Mouse (Mus musculus): Measurements from ENCODE around the gene Ctcf. TPM values are rescaled to one million over a fixed set of nuclear protein-coding genes. Genes with fewer than 3 reads are reported as not detected.
A peak's percentile ranks its signal among the peaks of the same experiment; 100 is the strongest.

Gene Ctcf
- polyA plus RNA-seq, 1 experiment from 2014 or later = 100 TPM

DNA sequence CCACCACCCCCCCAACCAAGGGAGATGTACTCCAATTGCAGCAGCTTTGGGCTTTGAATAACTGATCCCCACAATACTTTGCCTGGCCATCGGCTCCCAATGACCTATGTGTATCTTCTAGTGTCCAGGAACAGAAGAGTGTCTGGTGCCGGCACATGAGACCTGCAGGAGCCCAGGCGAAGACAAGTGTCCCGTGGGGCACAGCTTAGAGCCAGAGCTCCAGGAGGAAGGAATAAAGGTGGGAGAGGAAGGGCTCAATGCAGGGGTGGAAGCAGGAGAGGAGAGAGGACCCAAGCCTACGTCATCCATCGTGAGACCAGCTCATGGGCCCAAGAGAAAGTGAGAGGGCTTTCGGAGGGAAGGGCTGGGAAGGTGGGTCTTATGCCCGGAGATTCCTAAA, 72.3 kb downstream of the Ctcf start:
- Histone ChIP-seq H3K9ac (ENCODE audit: low read length) (no peak overlapping the region), H3K27ac (ENCODE audit: low read depth, low read length) (no peak overlapping the region), H3K9me3 (replicated peaks; ENCODE audit: control insufficient read depth, low read length) (no peaks in the 10 kb centered on the region), H3K4me1 (ENCODE audit: control insufficient read depth, insufficient read depth, low read length) (peaks cover 8% of the 10 kb centered on the region), H3K4me2 (ENCODE audit: low read length) (no peak overlapping the region), H3K27me3 (replicated peaks; ENCODE audit: control insufficient read depth, insufficient read depth, low read length) (no peaks in the 10 kb centered on the region), H3K36me3 (ENCODE audit: control insufficient read depth, insufficient read depth, low read length) (peaks cover 7% of the 10 kb centered on the region), H3K4me3 (ENCODE audit: low read depth, low read length) (no peak overlapping the region)
- DNase-seq (ENCODE audit: low spot score) = no peak
- 92% methylated on average over 8 of the region's 8 CpGs for WGBS
- no peak for ATAC-seq

DNA sequence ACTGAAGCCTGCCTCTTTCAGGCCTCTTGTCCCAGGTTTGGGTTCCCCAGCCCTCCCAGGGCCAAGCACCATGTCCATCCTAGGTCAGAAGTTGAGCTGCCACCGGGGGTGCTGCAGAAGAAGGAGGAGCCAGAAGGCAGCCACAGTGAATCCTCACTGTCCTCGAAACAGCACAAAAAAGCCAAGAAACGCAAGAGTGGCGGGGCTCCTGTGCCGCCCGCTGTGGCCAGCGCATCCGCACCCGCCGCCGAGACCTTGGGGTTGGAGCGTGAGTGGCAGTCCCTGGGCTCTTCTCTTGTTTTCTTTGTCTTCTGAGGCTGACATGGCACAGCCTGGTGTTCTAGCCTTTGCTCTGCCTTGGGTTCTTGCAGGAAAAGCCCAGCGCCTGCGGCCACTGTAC, 72.9 kb downstream of the Ctcf start:
- DNase-seq (ENCODE audit: low spot score) (no peak), ATAC-seq (no peak)
- Histone ChIP-seq H3K9ac (ENCODE audit: low read length) (no peak overlapping the region), H3K36me3 (ENCODE audit: control insufficient read depth, insufficient read depth, low read length) (peaks cover 1% of the 10 kb centered on the region; the same call in 1 of the 2 replicates), H3K4me2 (ENCODE audit: low read length) (no peak overlapping the region), H3K27ac (ENCODE audit: low read depth, low read length) (no peak overlapping the region), H3K27me3 (replicated peaks; ENCODE audit: control insufficient read depth, insufficient read depth, low read length) (no peaks in the 10 kb centered on the region), H3K4me1 (ENCODE audit: control insufficient read depth, insufficient read depth, low read length) (peaks cover 8% of the 10 kb centered on the region), H3K9me3 (replicated peaks; ENCODE audit: control insufficient read depth, low read length) (no peaks in the 10 kb centered on the region), H3K4me3 (ENCODE audit: low read depth, low read length) (no peak overlapping the region)
- WGBS = 86% methylated on average over 14 of the region's 14 CpGs

DNA sequence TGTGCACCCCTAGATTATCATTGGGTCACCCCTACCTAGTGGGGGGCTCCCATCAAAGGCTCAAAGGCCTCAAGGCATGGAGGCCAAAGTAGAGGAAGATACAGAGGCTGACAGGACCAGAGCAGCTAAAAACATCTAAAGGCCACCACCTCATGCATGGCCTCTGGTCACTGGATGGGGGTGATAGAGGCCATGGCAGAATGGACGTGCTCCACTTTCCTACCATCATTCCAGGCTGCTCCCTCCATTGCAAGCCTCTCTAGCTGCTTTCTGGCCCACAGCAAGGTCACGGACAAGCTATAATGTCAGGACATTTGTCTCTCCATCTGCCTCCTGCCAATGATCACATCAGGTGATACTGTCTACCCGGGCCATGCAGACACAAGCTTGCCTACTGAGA, 75.9 kb downstream of the Ctcf start:
- no peak for DNase-seq (ENCODE audit: low spot score)
- peaks cover 2% of the 10 kb centered on the region for H3K4me1 ChIP-seq (ENCODE audit: control insufficient read depth, insufficient read depth, low read length)
- H3K4me3 ChIP-seq (ENCODE audit: low read depth, low read length) = no peak overlapping the region
- H3K27ac ChIP-seq (ENCODE audit: low read depth, low read length) = no peak overlapping the region
- no peaks in the 10 kb centered on the region for H3K9me3 ChIP-seq (replicated peaks; ENCODE audit: control insufficient read depth, low read length)
- no peak overlapping the region for H3K9ac ChIP-seq (ENCODE audit: low read length)
- 89% methylated on average over 3 of the region's 3 CpGs for WGBS
- ATAC-seq = no peak
- peaks cover 23% of the 10 kb centered on the region for H3K36me3 ChIP-seq (ENCODE audit: control insufficient read depth, insufficient read depth, low read length)
- no peak overlapping the region for H3K4me2 ChIP-seq (ENCODE audit: low read length)
- H3K27me3 ChIP-seq (replicated peaks; ENCODE audit: control insufficient read depth, insufficient read depth, low read length) = no peaks in the 10 kb centered on the region

DNA sequence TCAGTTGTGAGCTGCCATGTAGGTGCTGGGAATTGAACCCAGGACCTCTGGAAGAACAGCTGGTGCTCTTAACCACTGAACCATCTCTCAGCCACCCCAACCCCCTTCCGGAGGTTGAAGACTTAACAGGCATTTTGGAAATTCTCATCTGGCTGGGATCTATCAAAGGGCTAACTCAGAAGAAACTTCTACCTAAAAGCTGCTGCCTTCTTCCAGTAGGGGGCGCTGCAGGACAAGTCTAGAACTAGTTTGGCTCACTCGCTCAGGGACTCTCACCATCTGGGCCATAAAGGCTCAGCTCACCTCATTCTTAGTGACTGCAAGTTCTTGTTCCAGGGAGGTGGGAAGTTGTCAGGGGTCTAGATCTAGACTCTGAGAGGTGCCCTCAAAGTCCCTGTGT, 77.8 kb downstream of the Ctcf start:
- peak; percentile 49 for ATAC-seq
- peaks cover 25% of the 10 kb centered on the region for H3K36me3 ChIP-seq (ENCODE audit: control insufficient read depth, insufficient read depth, low read length)
- H3K27me3 ChIP-seq (replicated peaks; ENCODE audit: control insufficient read depth, insufficient read depth, low read length) = no peaks in the 10 kb centered on the region
- no peaks in the 10 kb centered on the region for H3K4me1 ChIP-seq (ENCODE audit: control insufficient read depth, insufficient read depth, low read length)
- H3K4me3 ChIP-seq (ENCODE audit: low read depth, low read length) = no peak overlapping the region
- H3K9me3 ChIP-seq (replicated peaks; ENCODE audit: control insufficient read depth, low read length) = no peaks in the 10 kb centered on the region
- peak; percentile 93 for DNase-seq (ENCODE audit: low spot score)
- H3K9ac ChIP-seq (ENCODE audit: low read length) = no peak overlapping the region
- 6% methylated on average over 3 of the region's 3 CpGs for WGBS
- H3K4me2 ChIP-seq (ENCODE audit: low read length) = no peak overlapping the region
- no peak overlapping the region for H3K27ac ChIP-seq (ENCODE audit: low read depth, low read length)

DNA sequence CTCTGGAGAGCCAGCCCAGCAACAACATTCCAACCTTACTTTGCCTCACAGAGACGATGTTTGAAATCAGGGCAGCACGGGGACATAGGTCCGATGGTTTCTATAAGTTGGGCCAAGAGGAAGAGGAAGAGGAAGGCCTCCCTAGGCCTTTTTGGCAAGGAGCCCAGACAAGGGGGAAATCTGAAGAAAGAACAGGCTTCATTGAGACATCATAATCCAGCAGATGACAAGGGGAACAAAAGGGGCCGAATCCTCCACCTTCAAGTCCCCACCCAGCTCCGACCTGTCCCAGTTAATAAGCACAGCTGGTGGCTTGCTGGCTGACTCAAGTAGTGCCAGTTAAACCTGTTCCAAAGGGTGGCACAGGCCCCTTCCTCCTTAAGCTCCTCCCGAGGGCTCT, 78.7 kb downstream of the Ctcf start:
- ATAC-seq (no peak), DNase-seq (ENCODE audit: low spot score) (peak; percentile 21)
- no peaks in the 10 kb centered on the region for H3K27me3 ChIP-seq (replicated peaks; ENCODE audit: control insufficient read depth, insufficient read depth, low read length)
- no peaks in the 10 kb centered on the region for H3K9me3 ChIP-seq (replicated peaks; ENCODE audit: control insufficient read depth, low read length)
- H3K27ac ChIP-seq (ENCODE audit: low read depth, low read length) = no peak overlapping the region
- no peak overlapping the region for H3K4me2 ChIP-seq (ENCODE audit: low read length)
- no peaks in the 10 kb centered on the region for H3K4me1 ChIP-seq (ENCODE audit: control insufficient read depth, insufficient read depth, low read length)
- H3K9ac ChIP-seq (ENCODE audit: low read length) = no peak overlapping the region
- peaks cover 25% of the 10 kb centered on the region for H3K36me3 ChIP-seq (ENCODE audit: control insufficient read depth, insufficient read depth, low read length)
- H3K4me3 ChIP-seq (ENCODE audit: low read depth, low read length) = no peak overlapping the region
- WGBS = 74% methylated on average over 6 of the region's 6 CpGs

DNA sequence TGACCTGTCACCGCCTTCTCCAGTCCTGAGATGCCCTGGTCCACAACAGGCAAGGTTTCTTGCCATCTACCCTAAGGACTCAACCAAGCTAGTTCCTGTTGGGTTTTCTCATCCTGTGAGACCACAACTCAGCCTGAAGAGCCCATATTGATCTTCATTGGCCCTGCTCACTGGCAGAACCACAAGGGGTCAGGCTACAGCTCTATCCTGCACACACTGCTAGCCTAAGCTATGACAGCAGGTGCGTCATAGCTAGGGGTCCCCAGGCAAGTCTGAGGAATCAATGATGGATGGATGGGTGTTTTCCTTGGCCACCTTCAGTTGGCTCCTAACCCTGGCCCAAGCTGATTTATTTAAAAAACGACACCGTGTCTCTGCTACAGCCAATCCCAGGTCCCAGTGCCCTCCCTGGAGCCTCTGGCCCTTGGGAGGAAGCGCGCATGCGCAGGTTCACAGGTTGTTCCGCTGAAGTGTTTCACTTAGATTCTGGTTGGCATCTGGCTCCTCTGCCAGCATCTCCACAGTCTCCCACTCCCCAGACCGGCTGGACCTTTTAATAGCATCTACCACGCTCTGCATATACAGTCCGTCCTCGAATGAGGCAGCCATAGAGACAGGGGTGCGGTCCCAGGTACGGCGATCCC, 80.1 kb downstream of the Ctcf start:
- H3K36me3 ChIP-seq (ENCODE audit: control insufficient read depth, insufficient read depth, low read length) = peaks cover 31% of the 10 kb centered on the region
- H3K9ac ChIP-seq (ENCODE audit: low read length) = no peak overlapping the region
- no peaks in the 10 kb centered on the region for H3K4me1 ChIP-seq (ENCODE audit: control insufficient read depth, insufficient read depth, low read length)
- no peaks in the 10 kb centered on the region for H3K27me3 ChIP-seq (replicated peaks; ENCODE audit: control insufficient read depth, insufficient read depth, low read length)
- ATAC-seq = no peak
- no peak overlapping the region for H3K4me2 ChIP-seq (ENCODE audit: low read length)
- no peaks in the 10 kb centered on the region for H3K9me3 ChIP-seq (replicated peaks; ENCODE audit: control insufficient read depth, low read length)
- no peak overlapping the region for H3K4me3 ChIP-seq (ENCODE audit: low read depth, low read length)
- no peak overlapping the region for H3K27ac ChIP-seq (ENCODE audit: low read depth, low read length)
- DNase-seq (ENCODE audit: low spot score) = no peak
- 95% methylated on average over 15 of the region's 15 CpGs for WGBS

DNA sequence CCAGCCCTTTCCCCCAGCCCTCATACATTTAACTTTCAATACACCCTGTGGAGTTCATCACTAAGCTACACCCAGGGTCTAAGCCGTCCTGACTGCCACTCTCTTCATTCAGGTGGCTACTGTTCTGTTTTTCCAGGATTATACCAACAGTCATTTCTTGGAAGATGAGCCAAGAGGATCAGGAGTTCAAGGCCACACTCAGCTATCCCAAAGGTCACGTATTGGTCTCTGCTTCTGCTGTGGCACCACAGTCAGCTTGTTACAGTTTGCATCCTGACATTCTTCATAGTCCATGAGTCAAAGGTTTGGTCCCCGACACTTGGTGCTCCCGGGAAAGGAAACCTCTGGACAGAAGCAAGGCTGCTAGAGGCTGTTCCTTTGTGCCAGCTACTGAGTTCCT, 83.3 kb downstream of the Ctcf start:
- no peak overlapping the region for H3K4me3 ChIP-seq (ENCODE audit: low read depth, low read length)
- no peaks in the 10 kb centered on the region for H3K27me3 ChIP-seq (replicated peaks; ENCODE audit: control insufficient read depth, insufficient read depth, low read length)
- no peaks in the 10 kb centered on the region for H3K9me3 ChIP-seq (replicated peaks; ENCODE audit: control insufficient read depth, low read length)
- 90% methylated on average over 4 of the region's 4 CpGs for WGBS
- H3K27ac ChIP-seq (ENCODE audit: low read depth, low read length) = no peak overlapping the region
- ATAC-seq (no peak), DNase-seq (ENCODE audit: low spot score) (no peak)
- H3K36me3 ChIP-seq (ENCODE audit: control insufficient read depth, insufficient read depth, low read length) = peaks cover 41% of the 10 kb centered on the region
- no peak overlapping the region for H3K9ac ChIP-seq (ENCODE audit: low read length)
- no peak overlapping the region for H3K4me2 ChIP-seq (ENCODE audit: low read length)
- no peaks in the 10 kb centered on the region for H3K4me1 ChIP-seq (ENCODE audit: control insufficient read depth, insufficient read depth, low read length)

DNA sequence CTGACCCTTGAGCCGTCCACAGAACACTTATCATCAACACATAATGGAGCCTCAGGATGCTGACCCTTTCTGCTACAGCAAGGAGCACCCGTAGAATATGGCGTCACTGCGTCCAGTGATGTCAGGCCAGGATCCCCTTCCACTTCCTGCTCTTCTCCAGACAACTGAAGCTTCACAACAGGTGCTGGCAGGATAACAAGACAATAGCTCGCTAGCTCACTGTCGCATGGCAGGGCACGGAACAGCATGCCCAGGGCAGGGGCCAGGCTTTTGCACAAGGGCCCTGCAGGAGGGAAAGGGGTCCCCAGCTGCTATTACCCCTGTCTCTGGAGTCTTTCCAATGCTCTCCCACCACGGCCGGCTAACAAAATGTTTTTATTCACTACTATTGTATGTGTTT, 86.5 kb downstream of the Ctcf start:
- Histone ChIP-seq H3K27me3 (replicated peaks; ENCODE audit: control insufficient read depth, insufficient read depth, low read length) (no peaks in the 10 kb centered on the region), H3K9ac (ENCODE audit: low read length) (no peak overlapping the region), H3K4me1 (ENCODE audit: control insufficient read depth, insufficient read depth, low read length) (no peaks in the 10 kb centered on the region), H3K4me3 (ENCODE audit: low read depth, low read length) (no peak overlapping the region), H3K4me2 (ENCODE audit: low read length) (no peak overlapping the region), H3K9me3 (replicated peaks; ENCODE audit: control insufficient read depth, low read length) (no peaks in the 10 kb centered on the region), H3K36me3 (ENCODE audit: control insufficient read depth, insufficient read depth, low read length) (peaks cover 47% of the 10 kb centered on the region), H3K27ac (ENCODE audit: low read depth, low read length) (no peak overlapping the region)
- DNase-seq (ENCODE audit: low spot score) = no peak
- ATAC-seq = no peak
- WGBS = 90% methylated on average over 9 of the region's 9 CpGs

DNA sequence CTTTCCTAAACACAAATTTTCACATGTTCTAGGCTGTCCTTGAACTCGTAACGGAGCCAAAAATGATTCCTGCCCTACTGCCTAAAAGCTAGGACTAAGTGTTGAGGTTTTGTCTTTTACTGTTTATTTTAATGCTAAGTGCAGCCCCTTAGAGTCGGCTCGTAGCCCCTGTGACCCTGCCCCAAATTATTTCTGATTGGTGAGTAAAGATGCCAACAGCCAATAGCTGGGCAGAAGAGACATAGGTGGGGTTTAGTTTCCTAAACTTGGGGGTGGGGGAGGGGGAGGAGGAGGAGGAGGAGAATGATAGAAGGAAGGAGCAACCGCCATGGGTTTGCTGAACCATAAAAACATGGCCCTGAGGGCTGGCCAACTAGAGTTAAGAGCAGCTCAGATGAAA, 89.4 kb downstream of the Ctcf start:
- no peak for ATAC-seq
- Histone ChIP-seq H3K9ac (ENCODE audit: low read length) (no peak overlapping the region), H3K4me2 (ENCODE audit: low read length) (no peak overlapping the region), H3K27me3 (replicated peaks; ENCODE audit: control insufficient read depth, insufficient read depth, low read length) (no peaks in the 10 kb centered on the region), H3K9me3 (replicated peaks; ENCODE audit: control insufficient read depth, low read length) (no peaks in the 10 kb centered on the region), H3K4me3 (ENCODE audit: low read depth, low read length) (no peak overlapping the region), H3K27ac (ENCODE audit: low read depth, low read length) (no peak overlapping the region), H3K36me3 (ENCODE audit: control insufficient read depth, insufficient read depth, low read length) (peaks cover 53% of the 10 kb centered on the region), H3K4me1 (ENCODE audit: control insufficient read depth, insufficient read depth, low read length) (no peaks in the 10 kb centered on the region)
- 86% methylated on average over 5 of the region's 5 CpGs for WGBS
- DNase-seq (ENCODE audit: low spot score) = no peak

All from forebrain, embryonic 14.5 days (tissue).